Mouse (Mus musculus) myocyte (in vitro differentiated cells): ENCODE measurements around the gene Mrc2. TPM values are rescaled to one million over a fixed set of nuclear protein-coding genes. Genes with fewer than 3 reads are reported as not detected.

Experiments
- H3K27me3 ChIP-seq: one replicate; pipeline ENCODE4 v1.6.1; 2011; ENCODE audit not compliant: control insufficient read depth, insufficient read depth, insufficient read length
- H3K36me3 ChIP-seq: one replicate; pipeline ENCODE4 v1.6.1; 2011; ENCODE audit not compliant: control insufficient read depth, insufficient read depth
- H3K4me2 ChIP-seq: one replicate; pipeline ENCODE4 v1.6.1; 2011; ENCODE audit warnings: low read depth, control low read depth
- H3K4me3 ChIP-seq: one replicate; pipeline ENCODE4 v1.5.1; 2011; ENCODE audit warnings: mild to moderate bottlenecking, control low read depth, moderate library complexity
- H3K79me2 ChIP-seq: one replicate; pipeline ENCODE4 v1.6.1; 2011; ENCODE audit not compliant: control insufficient read depth, insufficient read depth
- H3ac ChIP-seq: one replicate; pipeline ENCODE4 v1.6.1; 2011; ENCODE audit not compliant: control insufficient read depth, insufficient read length
- CEBPB ChIP-seq: IDR thresholded peaks from 2 replicates; pipeline ENCODE4 v1.6.1; 2011; ENCODE audit warnings: mild to moderate bottlenecking, moderate library complexity; ENCODE audit not compliant: poor library complexity, insufficient read depth, severe bottlenecking
- E2F4 ChIP-seq: IDR thresholded peaks from one replicate; pipeline ENCODE4 v1.6.1; 2011; ENCODE audit warnings: mild to moderate bottlenecking, control low read depth, moderate library complexity; ENCODE audit not compliant: insufficient read depth
- MAX ChIP-seq: IDR thresholded peaks from one replicate; pipeline ENCODE4 v1.6.1; 2011; ENCODE audit warnings: low read depth, mild to moderate bottlenecking, control low read depth
- MYOD1 ChIP-seq, 3 experiments: IDR thresholded peaks; one replicate each; pipeline ENCODE4 v1.6.1; 2011; ENCODE audit warnings: control low read depth in 2 of 3, low read depth in 2 of 3, mild to moderate bottlenecking in 2 of 3, moderate library complexity in 1 of 3; ENCODE audit not compliant: insufficient read length in 2 of 3, control insufficient read depth in 1 of 3
- MYOG ChIP-seq, 3 experiments: IDR thresholded peaks; one replicate each; pipeline ENCODE4 v1.6.1; 2011; ENCODE audit warnings: control low read depth in 2 of 3, low read depth in 2 of 3, mild to moderate bottlenecking in 2 of 3; ENCODE audit not compliant: insufficient read length in 2 of 3, control insufficient read depth in 1 of 3, insufficient read depth in 1 of 3
- POLR2A ChIP-seq: IDR thresholded peaks from one replicate; pipeline ENCODE4 v1.6.1; 2011; ENCODE audit warnings: low read depth, mild to moderate bottlenecking, control low read depth, moderate library complexity; ENCODE audit not compliant: insufficient read length
- POLR2AphosphoS2 ChIP-seq: IDR thresholded peaks from one replicate; pipeline ENCODE4 v1.6.1; 2011; ENCODE audit warnings: low read depth, control low read depth; ENCODE audit not compliant: insufficient read length
- REST ChIP-seq: IDR thresholded peaks from one replicate; pipeline ENCODE4 v1.6.1; 2011; ENCODE audit warnings: mild to moderate bottlenecking, control low read depth, moderate library complexity; ENCODE audit not compliant: insufficient read depth, insufficient read length
- SRF ChIP-seq: IDR thresholded peaks from one replicate; pipeline ENCODE4 v1.6.1; 2011; ENCODE audit warnings: low read depth; ENCODE audit not compliant: control insufficient read depth, insufficient read length
- TCF12 ChIP-seq: IDR thresholded peaks from one replicate; pipeline ENCODE4 v1.6.1; 2011; ENCODE audit warnings: mild to moderate bottlenecking, control low read depth; ENCODE audit not compliant: poor library complexity, insufficient read depth, severe bottlenecking
- TCF3 ChIP-seq: IDR thresholded peaks from one replicate; pipeline ENCODE4 v1.6.1; 2011; ENCODE audit warnings: low read depth, control low read depth; ENCODE audit not compliant: insufficient read length
- USF1 ChIP-seq: IDR thresholded peaks from one replicate; pipeline ENCODE4 v1.6.1; 2011; ENCODE audit warnings: low read depth, mild to moderate bottlenecking, control low read depth, moderate library complexity
- polyA plus RNA-seq: library from polyadenylated mRNA; unstranded; fragments of >200 nt; fragmentation: generic; extraction: Trizol; gene quantifications from one replicate; pipeline ENCODE4 v1.2.1, GENCODE M21; 2012; ENCODE audit warnings: missing spikeins

The Mrc2 gene
- polyA plus RNA-seq, 1 experiment: 47.7 TPM

- H3K36me3 ChIP-seq: no peaks in the 10 kb centered on the region
- H3K4me3 ChIP-seq: no peak overlapping the region
- H3K27me3 ChIP-seq: no peaks in the 10 kb centered on the region
- no peaks in the 10 kb centered on the region for H3K79me2 ChIP-seq
- no peak overlapping the region for H3ac ChIP-seq
- H3K4me2 ChIP-seq: no peak overlapping the region
- no peak for TF ChIP-seq MYOD1 (IDR thresholded peaks at IDR 0.05; ENCODE audit: control insufficient read depth in 1 of 3, insufficient read length in 2 of 3, low read depth in 2 of 3)
- TF ChIP-seq CEBPB: no peak
- TF ChIP-seq E2F4: no peak
These were observed 60.8 kb downstream of the Mrc2 start for GRCm38 (mm10) chr11:105352954-105353890.

GRCm38 (mm10) chr11:105353891-105354280 lies 61.4 kb downstream of the Mrc2 start:
- Histone ChIP-seq H3K4me2 (no peak overlapping the region), H3K36me3 (no peaks in the 10 kb centered on the region), H3K79me2 (no peaks in the 10 kb centered on the region), H3K4me3 (no peak overlapping the region), H3ac (no peak overlapping the region), H3K27me3 (no peaks in the 10 kb centered on the region)
- TF ChIP-seq TCF3 (no peak), MYOG (IDR thresholded peaks at IDR 0.05; ENCODE audit: control insufficient read depth in 1 of 3, insufficient read depth in 1 of 3, insufficient read length in 2 of 3, low read depth in 2 of 3) (no peak), POLR2A (no peak), USF1 (no peak), REST (no peak), MAX (no peak), MYOD1 (IDR thresholded peaks at IDR 0.05; ENCODE audit: control insufficient read depth in 1 of 3, insufficient read length in 2 of 3, low read depth in 2 of 3) (no peak), TCF12 (no peak), SRF (no peak), E2F4 (no peak), CEBPB (no peak), POLR2AphosphoS2 (no peak)

GRCm38 (mm10) chr11:105356301-105356700 lies 63.9 kb downstream of the Mrc2 start:
- Histone ChIP-seq H3K36me3 (no peaks in the 10 kb centered on the region), H3K4me2 (no peak overlapping the region), H3K27me3 (no peaks in the 10 kb centered on the region), H3K4me3 (no peak overlapping the region), H3ac (no peak overlapping the region), H3K79me2 (no peaks in the 10 kb centered on the region)
- TF ChIP-seq TCF3: no peak
- TF ChIP-seq SRF: no peak
- TF ChIP-seq CEBPB: no peak
- no peak for TF ChIP-seq MYOD1 (IDR thresholded peaks at IDR 0.05; ENCODE audit: control insufficient read depth in 1 of 3, insufficient read length in 2 of 3, low read depth in 2 of 3)
- TF ChIP-seq REST: no peak
- TF ChIP-seq E2F4: no peak
- TF ChIP-seq MYOG (IDR thresholded peaks at IDR 0.05; ENCODE audit: control insufficient read depth in 1 of 3, insufficient read depth in 1 of 3, insufficient read length in 2 of 3, low read depth in 2 of 3): no peak
- TF ChIP-seq TCF12: no peak
- no peak for TF ChIP-seq USF1
- no peak for TF ChIP-seq MAX
- no peak for TF ChIP-seq POLR2AphosphoS2
- TF ChIP-seq POLR2A: no peak

DNA sequence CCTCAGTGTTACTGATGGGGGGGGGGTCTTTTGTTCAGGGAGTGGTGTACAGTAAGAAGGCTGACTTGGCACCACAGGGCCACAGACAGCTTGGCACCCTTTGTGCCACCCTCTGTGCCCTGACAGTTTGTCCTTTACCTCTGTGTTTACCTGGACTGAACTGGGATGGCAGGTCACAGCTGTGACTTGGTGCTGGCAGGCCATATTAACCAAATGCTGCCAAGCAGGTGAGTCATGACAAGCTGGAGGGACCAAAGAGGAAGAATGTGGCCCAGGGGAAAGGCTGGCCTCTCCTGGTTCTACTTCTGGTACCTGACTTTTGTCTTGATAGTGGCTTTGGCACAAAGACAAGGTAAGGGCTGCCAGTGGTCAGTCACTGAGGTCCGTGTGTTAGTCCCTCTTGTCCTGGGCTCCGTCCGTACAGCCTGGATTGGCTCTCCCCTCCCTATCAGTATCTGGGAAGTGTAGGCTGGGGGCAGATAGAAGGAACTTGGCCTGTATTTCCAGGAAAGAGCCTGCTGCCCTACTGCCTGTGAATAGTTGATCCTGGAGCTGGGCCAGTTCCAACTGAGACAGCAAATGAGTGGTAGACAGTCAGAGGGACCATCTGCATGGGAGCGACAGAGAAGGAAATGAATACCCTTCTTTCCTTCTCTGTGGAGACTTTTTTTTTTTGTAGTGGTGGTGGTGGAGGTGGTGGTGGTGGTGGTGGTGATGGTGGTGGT lies 69.8 kb downstream of the Mrc2 start:
- Histone ChIP-seq H3K79me2 (no peaks in the 10 kb centered on the region), H3K36me3 (no peaks in the 10 kb centered on the region), H3K4me3 (peak overlapping the region; percentile 23), H3K27me3 (no peaks in the 10 kb centered on the region), H3K4me2 (no peak overlapping the region), H3ac (no peak overlapping the region)
- TF ChIP-seq TCF3: no peak
- TF ChIP-seq USF1: no peak
- TF ChIP-seq MYOD1 (IDR thresholded peaks at IDR 0.05; ENCODE audit: control insufficient read depth in 1 of 3, insufficient read length in 2 of 3, low read depth in 2 of 3): no peak
- TF ChIP-seq MAX: no peak
- TF ChIP-seq CEBPB: no peak
- no peak for TF ChIP-seq POLR2AphosphoS2
